Mouse (Mus musculus) fibroblast of lung, adult 2 months (primary cell): ENCODE measurements around the gene Nmrk2.
A peak's percentile ranks its signal among the peaks of the same experiment; 100 is the strongest.
"Not testable (repeated sequence)": the region's sequence is repeated elsewhere in the genome, so short reads cannot be mapped to it uniquely, and the experiment has no call there.

Source experiments
- DNase-seq: peaks from one replicate; pipeline ENCODE4 v3.0.0-alpha.2; 2011; ENCODE audit warnings: low read depth

Nmrk2 gene

DNA sequence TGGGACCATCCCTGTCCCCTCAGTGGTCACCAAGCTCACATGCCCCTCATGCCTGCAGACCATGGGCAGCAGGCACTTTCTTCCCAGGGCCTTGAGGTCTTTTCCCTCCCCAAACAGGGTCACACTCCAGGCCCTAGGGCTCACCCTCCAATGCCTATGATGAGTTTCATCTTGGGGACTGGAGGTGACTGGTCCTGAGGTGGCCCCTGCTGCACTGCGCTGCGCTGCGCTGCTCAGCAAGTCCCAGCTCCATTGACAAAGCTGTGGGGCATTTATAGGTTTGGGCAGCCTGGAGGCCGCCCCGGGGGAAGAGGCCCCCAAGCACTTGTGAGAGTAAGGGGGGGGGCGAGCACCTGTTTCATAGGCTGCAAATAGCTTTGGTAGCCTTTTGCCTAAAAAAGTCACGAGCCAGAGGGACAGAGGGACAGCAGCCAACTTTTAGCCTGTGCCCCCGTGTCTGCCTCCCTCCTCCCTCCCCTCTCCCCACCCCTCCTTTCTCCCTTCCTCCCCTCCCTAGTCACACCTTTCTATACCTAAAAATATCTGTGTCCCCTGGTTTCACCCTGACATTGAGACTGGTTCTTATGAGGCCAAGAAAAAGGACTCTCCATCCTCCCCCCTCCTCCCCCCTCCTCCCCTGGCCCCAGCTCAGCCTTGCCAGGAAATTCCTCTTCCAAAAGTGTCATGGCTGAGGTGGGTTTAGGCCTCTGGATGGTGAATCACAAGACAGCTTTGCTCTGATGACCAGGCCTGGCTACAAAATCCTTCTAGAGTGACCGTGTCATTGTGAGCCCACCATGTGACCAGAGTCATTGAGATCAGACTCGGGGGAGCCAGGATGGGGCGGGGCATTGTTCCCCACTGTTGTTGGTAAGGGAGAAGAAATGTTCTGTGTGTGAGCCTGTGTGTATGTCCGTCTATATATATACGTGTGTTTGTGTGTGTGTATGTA, at the start of gene Nmrk2:
Nmrk2 (minus strand) TSS at position 245 of the 952 bp plus-strand sequence.
- no peak for DNase-seq

GRCm38 (mm10) chr10:81249442-81249841, 47.6 kb upstream of the Nmrk2 start:
- no peak for DNase-seq

- DNase-seq: no peak
Observed at GRCm38 (mm10) chr10:81247804-81248203, 46.0 kb upstream of the Nmrk2 start.

DNA sequence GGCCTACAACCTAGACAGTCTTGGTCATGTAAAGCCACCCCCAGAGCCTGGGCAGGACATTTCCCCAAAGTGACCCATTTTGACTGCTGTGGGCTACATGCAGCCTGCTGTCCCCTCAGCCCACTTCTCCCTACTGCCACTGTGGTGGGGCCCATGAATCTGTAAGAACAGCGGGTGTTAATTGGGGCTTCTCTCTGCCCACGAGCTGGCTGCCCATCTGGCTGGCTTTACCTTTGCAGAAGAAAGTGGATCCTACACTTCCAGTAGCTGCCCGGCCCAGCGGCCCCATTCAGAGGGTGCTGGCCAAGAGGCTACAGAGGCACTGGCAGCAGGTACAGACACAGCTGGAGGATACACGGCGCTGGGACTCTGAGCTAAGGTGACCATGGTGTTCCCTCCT, 43.3 kb upstream of the Nmrk2 start:
- no peak for DNase-seq

DNA sequence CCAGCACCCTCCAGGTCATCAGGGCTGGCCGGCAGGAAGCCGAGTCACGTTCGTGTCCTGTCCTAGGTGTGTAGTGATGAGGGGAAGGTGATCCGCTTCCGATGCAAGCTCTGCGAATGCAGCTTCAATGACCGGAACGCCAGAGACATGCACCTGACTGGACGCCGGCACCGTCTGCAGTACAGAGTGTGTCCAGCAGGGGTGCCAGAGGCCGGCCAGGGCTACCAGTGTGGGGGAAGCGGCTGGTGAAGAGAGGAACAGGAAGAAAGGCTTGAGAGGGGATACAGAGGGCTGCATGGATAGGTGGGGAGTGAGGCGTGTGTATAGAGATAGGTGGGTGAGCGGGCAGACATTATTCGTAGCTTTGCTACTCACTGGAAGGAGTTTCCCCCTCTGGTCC, 42.7 kb upstream of the Nmrk2 start:
- DNase-seq: no peak

GRCm38 (mm10) chr10:81244146-81244545, 42.3 kb upstream of the Nmrk2 start:
- no peak for DNase-seq

DNA sequence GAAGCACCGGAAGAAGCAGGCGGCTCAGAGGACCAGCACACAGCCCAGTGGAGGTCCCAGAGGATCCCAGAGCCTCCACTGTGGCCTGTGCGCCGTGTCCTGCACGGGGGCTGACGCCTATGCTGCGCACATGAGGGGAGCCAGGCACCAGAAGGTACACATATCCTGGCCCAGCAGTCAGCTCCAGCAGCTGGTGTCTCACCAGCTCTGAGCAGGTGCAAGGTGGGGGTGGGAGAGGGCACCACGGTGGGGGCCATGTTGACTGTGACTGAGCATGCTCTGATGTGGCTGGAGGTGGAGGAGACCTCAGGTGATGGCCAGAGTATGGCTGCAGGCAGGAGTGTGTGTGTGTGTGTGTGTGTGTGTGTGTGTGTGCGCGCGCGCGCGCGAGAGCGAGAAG, 40.2 kb upstream of the Nmrk2 start:
- no peak for DNase-seq

GRCm38 (mm10) chr10:81240876-81241275, 39.0 kb upstream of the Nmrk2 start:
- no peak for DNase-seq

GRCm38 (mm10) chr10:81238618-81239017, 36.8 kb upstream of the Nmrk2 start:
- no peak for DNase-seq

- DNase-seq: no peak
Observed at GRCm38 (mm10) chr10:81236471-81237268, 34.8 kb upstream of the Nmrk2 start.

GRCm38 (mm10) chr10:81234206-81234605, 32.4 kb upstream of the Nmrk2 start:
- no peak for DNase-seq

DNA sequence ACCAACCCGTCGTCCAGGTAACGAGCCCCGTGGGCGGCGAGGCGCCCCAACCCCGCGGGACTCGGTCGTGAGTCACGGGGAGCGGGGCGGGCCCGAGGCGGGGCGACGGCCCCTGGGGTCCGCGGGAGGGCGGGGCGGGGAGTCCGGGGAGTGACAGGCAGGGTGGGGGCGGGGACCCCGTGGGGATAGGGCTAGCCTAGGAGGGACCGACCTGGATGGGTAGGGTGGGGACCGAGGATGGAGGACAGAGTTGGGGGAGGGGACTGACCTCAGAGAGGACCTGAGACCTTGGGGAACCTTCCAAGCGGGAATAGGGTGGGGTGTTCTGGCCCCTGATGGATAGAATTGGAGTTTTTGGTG, 31.4 kb upstream of the Nmrk2 start:
- DNase-seq: no peak

DNA sequence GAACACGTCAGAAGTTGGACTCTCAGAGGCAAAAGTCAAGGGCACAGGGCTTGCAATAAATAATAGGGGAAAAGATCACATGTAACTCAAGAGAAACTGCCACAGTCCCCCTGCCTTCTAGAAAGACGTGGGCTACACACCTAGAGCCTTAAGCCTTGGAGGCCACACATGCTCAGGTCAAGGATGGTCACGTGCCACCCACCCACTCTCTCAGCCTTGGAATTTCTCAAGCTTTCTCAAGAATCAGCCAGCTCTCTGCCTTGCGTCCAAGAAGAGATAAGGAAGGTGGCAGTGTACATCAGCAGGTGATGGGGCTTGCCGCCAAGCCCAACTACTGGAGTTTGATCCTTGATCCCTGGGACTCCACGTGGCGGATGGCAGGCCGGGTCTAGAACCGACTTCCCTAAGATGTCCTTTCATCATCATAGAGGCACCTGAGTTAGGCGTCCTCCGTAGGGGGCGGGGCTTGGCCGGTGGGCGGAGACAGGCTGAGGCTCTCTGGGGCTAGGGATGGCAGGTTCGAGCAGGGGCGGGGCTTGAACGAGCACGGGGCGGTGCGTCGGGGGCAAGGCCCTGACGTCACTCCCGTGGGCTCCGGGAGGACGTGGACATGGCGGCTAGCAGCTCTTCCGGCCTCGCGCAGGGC, 30.9 kb upstream of the Nmrk2 start, which contains the start of gene Zfr2:
Zfr2 (plus strand) TSS at position 576 of the 646 bp plus-strand sequence.
- peak; percentile 73 for DNase-seq

GRCm38 (mm10) chr10:81231436-81231835, 29.6 kb upstream of the Nmrk2 start:
- DNase-seq: no peak

DNA sequence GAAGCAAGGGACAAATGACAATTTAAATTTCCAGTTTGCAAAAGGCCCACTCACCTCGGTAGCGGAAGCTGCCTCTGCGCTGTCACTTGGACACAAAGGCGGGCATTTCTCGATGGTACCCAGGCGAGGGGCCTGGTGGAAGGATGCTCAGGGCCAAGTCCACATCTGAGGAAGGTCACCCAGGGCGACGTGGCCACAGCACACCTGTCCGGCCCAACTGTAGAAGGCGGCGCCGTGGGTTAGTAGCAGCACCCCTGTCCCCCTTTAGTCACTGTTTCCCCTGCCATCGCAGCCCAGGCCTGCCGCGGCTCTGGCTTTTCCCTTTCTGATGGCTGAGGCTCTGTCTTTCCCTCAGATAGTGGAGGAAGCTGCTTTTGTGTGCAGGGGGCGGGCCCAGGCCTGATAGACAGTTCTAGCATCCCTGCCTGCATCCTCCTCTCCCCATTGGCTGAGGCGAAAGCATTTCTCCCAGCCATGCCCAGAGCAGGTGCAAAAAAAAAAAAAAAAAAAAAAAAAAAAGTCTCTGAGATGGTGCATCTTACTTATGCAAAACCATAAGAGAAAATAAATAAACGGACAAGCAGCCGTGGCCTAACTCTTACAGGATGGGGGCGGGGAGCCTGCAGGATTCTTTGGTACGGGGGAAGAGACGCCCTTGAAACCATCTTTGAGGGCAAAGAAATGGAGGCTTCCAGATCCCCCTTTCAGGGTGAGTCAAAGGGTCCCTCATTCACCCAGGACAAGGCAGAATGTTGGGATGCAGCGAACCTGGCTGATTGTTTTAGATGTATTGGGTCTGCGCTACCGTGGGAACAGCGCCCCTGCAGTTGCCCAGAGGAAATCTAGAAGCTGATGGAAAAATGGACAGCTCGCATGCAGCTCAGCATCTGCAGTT, 28.8 kb upstream of the Nmrk2 start, which contains the start of gene Atcay:
Atcay (minus strand) TSS at position 396 of the 895 bp plus-strand sequence.
- DNase-seq: no peak

DNA sequence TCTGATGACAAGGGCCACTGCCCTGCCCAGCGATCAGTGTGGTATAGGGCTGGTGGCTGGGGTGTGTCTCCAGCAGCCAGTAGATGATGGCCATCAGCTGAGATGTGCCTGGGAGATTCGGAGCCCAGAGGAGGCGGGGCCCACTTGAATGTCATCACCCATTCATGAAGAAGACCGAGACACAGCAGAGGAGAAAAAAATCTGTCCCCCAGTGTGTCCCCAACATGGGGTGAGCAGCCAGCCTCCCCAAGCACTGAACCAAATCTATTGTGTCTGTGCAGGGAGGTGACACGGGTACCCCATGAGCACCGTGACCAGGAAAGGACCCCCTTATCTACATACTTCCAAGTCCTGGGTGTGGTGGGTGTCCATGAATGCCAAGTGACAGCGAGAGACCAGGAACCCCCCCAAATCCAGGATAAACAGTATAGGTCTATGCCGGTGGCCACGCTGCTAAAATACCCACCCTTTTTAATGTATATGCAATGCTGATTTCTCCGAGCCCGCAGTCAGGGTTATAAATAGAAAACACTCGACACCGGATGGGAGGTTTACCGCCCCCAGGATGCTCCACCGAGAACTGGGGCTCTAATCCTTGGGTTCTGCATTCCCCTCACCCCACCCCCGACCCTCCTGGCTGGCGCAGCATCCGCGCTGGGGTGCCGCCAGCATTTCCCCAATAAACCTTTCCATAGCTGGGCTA, 28.0 kb upstream of the Nmrk2 start:
- DNase-seq: no peak

DNA sequence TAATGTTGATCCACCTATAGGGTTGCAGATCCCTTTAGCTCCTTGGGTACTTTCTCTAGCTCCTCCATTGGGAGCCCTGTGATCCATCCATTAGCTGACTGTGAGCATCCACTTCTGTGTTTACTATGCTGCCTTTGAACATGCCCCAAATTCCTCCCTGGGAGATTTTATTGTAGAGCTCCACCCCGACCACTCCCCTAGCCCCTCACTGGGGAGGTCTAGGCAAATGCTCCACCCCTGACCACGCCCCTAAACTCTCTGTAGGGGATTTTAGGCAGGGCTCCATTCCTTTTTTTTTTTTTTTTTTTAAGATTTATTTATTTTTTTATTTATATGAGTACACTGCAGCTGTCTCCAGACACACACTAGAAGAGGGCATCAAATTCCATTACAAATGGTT, 21.9 kb upstream of the Nmrk2 start:
- DNase-seq: not testable (repeated sequence)

DNA sequence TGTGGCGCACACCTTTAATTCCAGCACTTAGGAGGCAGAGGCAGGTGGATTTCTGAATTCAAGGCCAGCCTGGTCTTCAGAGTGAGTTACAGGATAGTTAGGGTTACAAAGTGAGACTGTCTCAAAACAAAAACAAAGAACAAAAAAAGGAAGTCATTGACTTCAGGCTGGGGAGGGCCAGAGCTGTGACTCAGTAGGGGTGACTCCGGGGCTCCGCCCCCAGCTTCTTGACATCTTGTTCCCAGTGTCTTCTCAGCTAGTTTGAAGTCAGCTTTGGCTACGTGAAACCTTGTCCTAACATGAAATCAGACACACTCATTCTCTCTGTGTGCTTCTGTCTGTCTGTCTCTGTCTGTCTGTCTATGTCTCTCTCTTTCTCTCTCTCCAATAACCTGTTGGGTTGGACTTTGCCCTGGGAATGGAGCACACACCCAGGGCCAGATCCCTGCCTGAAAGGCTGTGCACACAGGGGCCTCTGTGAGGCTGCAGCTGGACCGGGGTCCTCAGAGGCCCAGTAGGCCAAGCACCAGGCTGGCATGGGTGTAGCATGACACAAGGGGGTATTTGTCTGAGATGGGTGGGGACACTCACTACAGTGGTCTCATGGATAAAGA, 19.7 kb upstream of the Nmrk2 start:
- DNase-seq: no peak

GRCm38 (mm10) chr10:81217964-81218363, 16.1 kb upstream of the Nmrk2 start:
- DNase-seq: no peak

- DNase-seq: not testable (repeated sequence)
Observed at GRCm38 (mm10) chr10:81217267-81217666, 15.4 kb upstream of the Nmrk2 start.
